Mouse (Mus musculus) WW6 (cell line): ENCODE data around the gene Mettl17.
A peak's percentile ranks its signal among the peaks of the same experiment; 100 is the strongest.

Experiments
- DNase-seq: peaks from one replicate; pipeline ENCODE4 v3.0.0-alpha.2; 2013; ENCODE audit warnings: low read depth, low spot score

Mettl17 gene

DNA sequence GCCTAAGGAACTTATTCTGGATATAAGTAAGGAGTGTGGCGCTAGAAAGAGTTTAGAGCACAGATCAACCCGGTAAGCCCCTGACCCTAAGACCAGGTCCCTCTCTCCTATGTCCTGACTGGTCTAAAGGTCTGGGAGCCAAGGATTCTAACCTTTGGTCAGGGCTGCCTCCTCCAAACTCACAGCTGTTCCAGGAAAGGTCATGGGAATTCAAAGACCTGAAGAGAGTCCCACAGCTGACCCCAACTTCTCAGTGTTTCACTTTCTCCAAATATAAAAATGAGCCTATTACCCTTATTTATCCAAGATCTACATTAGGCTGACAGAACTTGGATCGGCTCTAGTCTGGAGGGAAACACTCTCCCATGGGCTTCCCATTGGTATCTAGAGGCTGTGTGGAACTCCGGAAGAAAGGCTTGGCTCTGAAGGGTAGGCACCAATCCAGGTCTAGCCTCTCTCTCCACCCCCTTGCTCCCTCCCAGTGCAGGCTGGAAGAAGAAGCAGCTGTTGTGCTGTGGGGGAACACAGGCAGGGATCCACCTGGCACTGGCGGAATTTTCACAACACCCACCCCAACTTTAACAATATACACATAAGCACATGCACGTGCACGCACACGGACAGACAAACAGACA, 44.8 kb downstream of the Mettl17 start:
- no peak for DNase-seq

GRCm38 (mm10) chr14:51929968-51930367, 45.3 kb downstream of the Mettl17 start:
- no peak for DNase-seq

DNA sequence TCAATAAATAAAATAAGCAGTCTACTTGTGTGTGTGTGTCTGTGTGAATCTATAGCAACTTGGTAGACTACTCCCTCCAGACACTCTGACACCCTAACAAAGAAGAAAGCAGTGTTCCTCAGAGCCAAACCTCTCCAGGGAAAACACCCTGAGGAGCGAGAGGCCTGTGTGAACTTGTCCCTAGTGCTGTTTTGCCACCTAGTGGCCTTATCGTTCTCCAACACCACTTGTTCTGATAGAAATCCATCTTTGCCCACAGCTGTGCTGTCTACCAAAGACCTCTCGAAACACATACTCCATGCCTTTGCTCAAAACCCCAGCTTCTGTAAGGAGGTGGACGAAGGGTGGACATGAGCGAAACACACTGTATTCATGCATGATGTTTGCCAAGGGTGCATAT, 46.2 kb downstream of the Mettl17 start:
- DNase-seq, result no peak

DNA sequence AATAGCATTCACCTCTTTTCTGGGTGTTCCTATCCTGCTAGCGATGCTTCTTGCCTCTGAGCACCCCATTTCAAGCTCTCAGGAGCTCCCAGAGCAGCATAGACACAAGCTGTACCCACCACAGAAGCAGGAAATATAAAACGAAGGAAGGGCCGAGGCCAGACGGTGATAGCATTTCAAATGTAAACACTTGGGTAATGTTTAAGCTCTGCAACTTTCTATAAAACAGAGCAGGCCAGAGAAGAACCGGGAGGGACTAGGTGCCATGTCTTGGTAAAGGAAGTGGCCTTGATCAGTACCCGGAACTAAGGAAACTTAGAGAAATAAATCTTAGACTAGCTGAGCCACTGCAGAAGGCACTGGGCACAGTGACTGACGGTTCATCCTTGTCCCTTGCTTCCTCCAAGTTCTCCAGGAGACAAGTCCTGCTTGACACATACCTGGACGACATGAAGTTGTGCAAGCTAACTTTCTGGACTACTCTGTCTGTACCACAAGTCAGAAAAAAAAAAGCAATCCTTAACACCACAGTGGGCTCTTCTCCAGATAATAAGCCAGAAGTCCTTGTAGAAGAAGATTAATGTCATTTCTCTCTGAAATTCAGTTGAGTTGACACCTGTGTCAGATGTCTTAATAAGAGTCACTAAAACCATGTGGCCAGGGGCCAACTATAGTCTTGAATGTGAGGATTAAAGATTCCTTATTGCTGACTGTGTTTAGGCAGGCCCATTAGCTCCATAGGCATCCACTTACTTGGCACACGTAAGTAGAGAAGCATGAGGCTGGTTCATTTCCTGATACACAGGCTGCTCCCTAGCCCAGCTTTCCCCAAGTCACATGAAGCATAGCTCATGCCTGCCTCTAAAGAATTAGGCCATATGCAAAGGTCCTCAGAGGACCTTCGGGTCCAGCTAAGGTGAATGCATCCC, 47.7 kb downstream of the Mettl17 start:
- no peak for DNase-seq

DNA sequence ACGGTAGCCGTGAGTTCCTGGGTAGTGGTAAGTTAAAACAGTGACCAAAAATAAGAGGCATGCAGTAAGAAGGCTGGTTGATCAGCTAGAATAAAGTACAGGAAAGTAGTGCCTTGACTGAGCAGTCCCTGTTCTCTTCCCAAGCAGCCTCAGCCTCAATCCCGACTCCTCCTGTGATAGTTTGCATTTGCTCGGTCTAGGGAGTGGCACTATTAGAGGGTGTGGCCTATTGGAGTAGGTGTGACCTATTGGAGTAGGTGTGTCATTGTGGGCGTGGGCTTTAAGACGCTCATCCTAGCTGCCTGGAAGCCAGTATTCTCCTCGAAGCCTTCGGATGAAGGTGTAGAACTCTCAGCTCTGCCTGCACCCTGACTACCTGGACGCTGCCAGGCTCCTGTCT, 54.4 kb downstream of the Mettl17 start:
- DNase-seq, result peak; percentile 28

DNA sequence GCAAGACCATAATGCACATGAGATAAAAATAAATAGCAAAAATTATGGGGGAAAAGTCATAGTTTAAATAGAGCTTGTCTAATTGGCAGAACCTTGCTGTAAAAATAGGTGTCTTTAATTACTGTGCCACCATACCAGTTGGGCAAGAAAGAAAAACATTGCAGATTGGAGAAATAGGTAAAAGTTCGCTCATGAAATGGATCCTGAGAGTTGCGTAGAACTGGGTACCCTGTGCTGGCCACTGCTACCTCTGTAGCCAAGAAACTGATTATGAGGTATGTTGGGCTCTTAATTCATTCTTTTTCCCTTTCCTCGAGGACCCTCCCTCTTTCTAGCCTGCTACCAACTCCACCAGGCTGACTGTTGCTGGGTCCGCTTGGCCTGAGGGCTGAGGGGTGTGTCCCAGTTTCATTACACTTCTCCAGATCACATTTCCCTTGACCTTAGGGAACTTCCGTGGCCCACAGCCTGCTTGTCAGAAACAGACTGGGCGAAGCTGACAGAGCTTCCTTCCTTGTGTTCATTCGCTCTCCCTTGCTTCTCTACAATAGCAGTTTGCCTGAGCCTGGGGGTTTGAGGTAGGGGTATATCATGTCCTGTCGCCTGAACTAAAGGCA, 56.4 kb downstream of the Mettl17 start:
- no peak for DNase-seq

GRCm38 (mm10) chr14:51941577-51941976, 56.9 kb downstream of the Mettl17 start:
- no peak for DNase-seq

GRCm38 (mm10) chr14:51942236-51942635, 57.6 kb downstream of the Mettl17 start:
- DNase-seq, result no peak
